Mouse (Mus musculus): ENCODE measurements around the gene Ube3a.

Ube3a gene

GRCm38 (mm10) chr7:59228045-59228865 is at the start of gene Ube3a:
TSS of gene Ube3a (plus strand) at chr7:59228750.
- in situ Hi-C loops (cut with MboI, MseI) = loop anchor here (5.0 to 25.0 kb wide), 3 partner anchors 396 to 643 kb away; no protein-coding TSS in a partner anchor

- in situ Hi-C loops (cut with MboI, MseI) = loop anchor here (25.0 kb wide), 3 partner anchors 569 to 694 kb away; no protein-coding TSS in a partner anchor
Observed at GRCm38 (mm10) chr7:59192831-59193230, 35.7 kb upstream of the Ube3a start.

DNA sequence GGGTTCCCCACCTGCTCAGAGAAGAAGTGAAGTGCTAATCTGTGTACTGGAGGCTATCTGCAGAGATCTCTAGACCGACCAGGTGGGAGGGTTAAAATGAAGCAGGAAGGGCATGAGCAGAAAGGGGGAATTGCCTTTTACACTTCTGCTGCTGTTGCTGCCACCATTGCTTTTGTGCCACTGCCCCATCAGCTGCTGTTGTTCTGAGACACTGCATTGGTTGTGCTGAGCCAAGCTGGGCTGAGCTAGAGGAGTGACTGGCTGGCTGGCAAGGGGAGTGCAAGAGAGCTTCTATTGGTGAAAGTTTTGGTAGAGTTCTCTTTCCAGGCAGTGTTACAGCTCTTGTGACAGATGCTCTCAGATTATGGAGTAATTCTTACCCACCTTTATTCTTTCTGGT is 13.6 kb upstream of the Ube3a start:
- in situ Hi-C loops (cut with MboI, MseI) = no loop called here

DNA sequence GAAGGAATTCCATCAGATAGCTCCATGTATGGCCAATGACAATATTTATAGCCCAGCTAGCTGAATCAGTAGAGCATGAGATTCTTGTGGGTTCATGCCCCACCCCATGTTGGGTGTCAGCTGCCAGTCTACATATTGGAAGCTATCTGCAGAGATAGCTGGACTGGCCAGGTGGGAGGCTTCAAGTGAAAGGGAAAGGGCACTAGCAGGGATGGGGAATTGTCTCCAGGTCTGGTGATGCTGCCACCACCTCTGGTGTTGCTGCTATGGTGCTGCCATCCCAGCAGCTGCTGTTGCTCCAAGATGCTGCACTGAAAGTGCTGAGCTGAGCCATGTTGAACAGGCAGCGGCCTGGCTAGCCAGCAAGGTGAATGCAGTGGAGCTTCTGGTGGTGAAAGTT is 7.3 kb upstream of the Ube3a start:
- in situ Hi-C loops (cut with MboI, MseI) = loop anchor here in 1 of 2 experiments (5.0 to 10.0 kb wide), 2 partner anchors 636 to 829 kb away; no protein-coding TSS in a partner anchor

DNA sequence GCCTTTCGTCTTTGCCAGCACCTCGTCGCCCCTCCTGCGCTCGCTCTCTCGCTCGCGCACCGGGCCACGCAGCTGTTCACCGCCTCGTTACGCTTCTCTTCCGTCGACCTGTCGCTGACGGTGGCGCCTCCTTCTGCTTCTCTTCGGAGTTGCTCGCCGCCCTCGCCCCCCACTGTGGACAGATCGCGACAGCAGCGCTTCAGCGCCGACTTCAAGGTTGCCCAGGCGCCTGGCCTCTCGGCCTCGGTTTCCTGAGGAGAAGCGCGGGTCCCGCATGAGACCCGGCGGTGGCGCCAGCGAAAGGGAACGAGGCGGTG is 274 bp downstream of the Ube3a start:
- in situ Hi-C loops (cut with MboI, MseI) = loop anchor here (5.0 to 25.0 kb wide), 3 partner anchors 397 to 644 kb away; no protein-coding TSS in a partner anchor

DNA sequence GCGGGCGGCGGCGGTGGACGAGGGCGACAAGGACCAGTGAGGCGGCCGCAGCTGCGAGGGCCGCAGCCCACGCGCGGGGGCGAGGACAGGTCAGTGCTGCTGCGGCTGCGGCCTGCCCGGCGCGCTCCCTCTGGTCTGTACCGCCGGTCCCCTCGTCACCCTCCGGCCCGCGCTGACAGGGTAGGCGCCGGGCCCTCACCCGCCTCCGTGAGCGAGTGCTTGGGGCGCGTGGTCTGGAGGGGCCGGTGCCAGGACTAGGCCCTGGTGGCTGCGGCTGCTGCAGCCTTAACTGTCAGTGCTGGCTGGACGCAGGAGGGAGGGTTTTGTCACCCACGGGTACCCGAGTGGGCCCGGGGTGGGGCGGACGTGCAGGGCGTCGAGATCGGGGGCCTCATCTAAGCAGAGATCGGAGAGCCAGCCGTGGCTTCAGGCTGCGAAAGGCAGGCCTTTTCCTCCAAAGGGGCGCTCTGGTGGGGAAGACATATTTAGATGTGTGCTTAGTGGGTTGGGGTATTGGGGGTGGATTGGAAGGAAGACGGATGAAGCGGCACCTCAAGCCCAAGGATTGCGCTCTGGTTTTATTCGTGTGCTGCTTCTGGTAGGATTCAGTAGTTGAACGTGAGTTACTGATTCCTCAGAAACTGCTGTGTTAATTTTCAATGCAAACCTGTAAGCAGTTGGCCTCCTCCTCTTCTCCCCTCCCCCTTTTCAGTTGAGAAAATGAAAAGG is 797 bp downstream of the Ube3a start:
- in situ Hi-C loops (cut with MboI, MseI) = loop anchor here (5.0 to 25.0 kb wide), 3 partner anchors 397 to 645 kb away; no protein-coding TSS in a partner anchor

- in situ Hi-C loops (cut with MboI, MseI) = loop anchor here (10.0 to 25.0 kb wide), 2 partner anchors 468 to 576 kb away; partner anchors contain the start of gene Atp10a (in 1 of the 2)
Observed at GRCm38 (mm10) chr7:59230304-59230703, 1.8 kb downstream of the Ube3a start.

- in situ Hi-C loops (cut with MboI, MseI) = loop anchor here (10.0 to 25.0 kb wide), 2 partner anchors 468 to 576 kb away; partner anchors contain the start of gene Atp10a (in 1 of the 2)
Observed at GRCm38 (mm10) chr7:59230768-59231167, 2.2 kb downstream of the Ube3a start.

DNA sequence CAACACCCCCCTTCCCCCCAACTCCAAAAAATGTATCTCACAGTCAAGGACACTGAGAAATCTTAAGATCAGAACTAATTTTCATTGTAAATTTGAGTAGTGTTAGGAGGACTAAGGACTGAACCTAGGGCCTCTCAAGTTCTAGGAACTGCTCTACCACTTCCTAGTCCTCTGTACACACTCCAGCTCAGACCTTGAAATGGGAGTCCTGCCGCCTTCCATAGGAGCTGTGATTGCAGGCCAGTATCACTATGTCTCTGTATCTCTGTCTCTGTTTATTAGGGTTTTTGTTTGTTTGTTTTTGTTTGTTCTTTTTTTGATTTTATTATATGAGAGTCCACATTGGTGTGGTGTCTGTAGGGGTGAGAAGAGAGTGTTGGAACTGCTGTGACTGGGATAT is 3.4 kb downstream of the Ube3a start:
- in situ Hi-C loops (cut with MboI, MseI) = loop anchor here (10.0 to 25.0 kb wide), 2 partner anchors 470 to 577 kb away; partner anchors contain the start of gene Atp10a (in 1 of the 2)

- in situ Hi-C loops (cut with MboI, MseI) = loop anchor here (10.0 to 25.0 kb wide), 2 partner anchors 473 to 580 kb away; partner anchors contain the start of gene Atp10a (in 1 of the 2)
Observed at GRCm38 (mm10) chr7:59234773-59235401, 6.3 kb downstream of the Ube3a start.

- in situ Hi-C loops (cut with MboI, MseI) = loop anchor here in 1 of 2 experiments (25.0 kb wide), 1 partner anchor 481 kb away; no protein-coding TSS in a partner anchor
Observed at GRCm38 (mm10) chr7:59243257-59243656, 14.7 kb downstream of the Ube3a start.

GRCm38 (mm10) chr7:59245541-59245940 is 17.0 kb downstream of the Ube3a start:
- in situ Hi-C loops (cut with MboI, MseI) = loop anchor here in 1 of 2 experiments (25.0 kb wide), 1 partner anchor 483 kb away; no protein-coding TSS in a partner anchor

GRCm38 (mm10) chr7:59253373-59253772 is 24.8 kb downstream of the Ube3a start:
- in situ Hi-C loops (cut with MboI, MseI) = no loop called here

- in situ Hi-C loops (cut with MboI, MseI) = no loop called here
Observed at GRCm38 (mm10) chr7:59265538-59265937, 37.0 kb downstream of the Ube3a start.

DNA sequence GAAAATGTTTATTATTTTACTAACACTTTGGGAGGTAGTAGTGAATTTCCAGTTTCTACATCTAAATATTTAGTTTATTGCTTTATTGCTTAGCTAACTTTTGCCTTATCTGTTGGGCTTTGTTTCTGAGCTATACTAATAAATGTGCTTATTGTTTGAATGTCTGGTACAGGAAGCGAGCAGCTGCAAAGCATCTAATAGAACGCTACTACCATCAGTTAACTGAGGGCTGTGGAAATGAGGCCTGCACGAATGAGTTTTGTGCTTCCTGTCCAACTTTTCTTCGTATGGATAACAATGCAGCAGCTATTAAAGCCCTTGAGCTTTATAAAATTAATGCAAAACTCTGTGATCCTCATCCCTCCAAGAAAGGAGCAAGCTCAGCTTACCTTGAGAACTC is 43.2 kb downstream of the Ube3a start:
- in situ Hi-C loops (cut with MboI, MseI) = loop anchor here in 1 of 2 experiments (5.0 kb wide), 1 partner anchor 36 kb away; no protein-coding TSS in a partner anchor

DNA sequence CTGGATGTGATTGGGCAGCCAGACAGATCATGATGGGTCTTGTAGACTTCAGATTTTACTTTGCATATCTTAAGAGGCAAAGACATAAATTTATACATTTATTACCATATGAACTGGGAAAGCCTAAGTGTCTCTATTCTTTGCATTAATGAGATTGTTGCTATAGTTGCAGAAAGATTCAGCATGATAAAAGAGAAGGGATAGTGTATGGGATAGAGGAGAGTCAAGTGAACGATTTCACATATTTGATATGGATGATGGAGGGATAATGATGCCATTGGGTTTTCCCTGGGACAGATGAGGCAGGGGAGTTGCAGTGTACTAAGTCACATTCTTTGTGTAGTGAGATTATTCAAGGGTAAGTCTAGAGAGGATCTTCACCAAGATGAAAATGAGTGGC is 84.0 kb downstream of the Ube3a start:
- in situ Hi-C loops (cut with MboI, MseI) = no loop called here

GRCm38 (mm10) chr7:59322759-59323158 is 94.2 kb downstream of the Ube3a start:
- in situ Hi-C loops (cut with MboI, MseI) = no loop called here
